Mouse (Mus musculus): ENCODE measurements around the gene Fsd1. TPM values are rescaled to one million over a fixed set of nuclear protein-coding genes. Genes with fewer than 3 reads are reported as not detected.

Gene Fsd1
- polyA plus RNA-seq, 1 experiment = not detected

GRCm38 (mm10) chr17:55952447-55953027, 33.8 kb upstream of the Fsd1 start, which contains the start of gene Ebi3:
TSS of gene Ebi3 (plus strand) at chr17:55952640.
- H3K27ac ChIP-seq (ENCODE audit: control insufficient read depth, insufficient read depth, low read depth, low read length, poor library complexity) = peak within 1 kb of the TSS; percentile 86
- no peak for TF ChIP-seq CTCF (IDR thresholded peaks at IDR 0.05; ENCODE audit: control insufficient read depth, insufficient read depth, low read length)
- no peak for TF ChIP-seq POLR2A (IDR thresholded peaks at IDR 0.05; ENCODE audit: borderline replicate concordance, control insufficient read depth, low read depth, low read length)
- H3K4me1 ChIP-seq (ENCODE audit: control insufficient read depth, insufficient read depth, low read length) = no peaks in the 10 kb centered on the region; the same call in 1 of the 2 replicates
- 10% methylated on average over 6 of the region's 6 CpGs for WGBS
- peak within 1 kb of the TSS; percentile 63 for H3K4me3 ChIP-seq (replicated peaks; ENCODE audit: control insufficient read depth, low read depth, low read length)

GRCm38 (mm10) chr17:55953751-55954150, 32.6 kb upstream of the Fsd1 start:
- Histone ChIP-seq H3K4me3 (replicated peaks; ENCODE audit: control insufficient read depth, low read depth, low read length) (peak overlapping the region; percentile 29), H3K27ac (ENCODE audit: control insufficient read depth, insufficient read depth, low read depth, low read length, poor library complexity) (no peak overlapping the region), H3K4me1 (ENCODE audit: control insufficient read depth, insufficient read depth, low read length) (no peaks in the 10 kb centered on the region; the same call in 1 of the 2 replicates)
- no peak for TF ChIP-seq POLR2A (IDR thresholded peaks at IDR 0.05; ENCODE audit: borderline replicate concordance, control insufficient read depth, low read depth, low read length)
- TF ChIP-seq CTCF (IDR thresholded peaks at IDR 0.05; ENCODE audit: control insufficient read depth, insufficient read depth, low read length) = no peak
- 48% methylated on average over 6 of the region's 6 CpGs for WGBS

GRCm38 (mm10) chr17:55954229-55954628, 32.1 kb upstream of the Fsd1 start:
- no peak for TF ChIP-seq POLR2A (IDR thresholded peaks at IDR 0.05; ENCODE audit: borderline replicate concordance, control insufficient read depth, low read depth, low read length)
- no peak for TF ChIP-seq CTCF (IDR thresholded peaks at IDR 0.05; ENCODE audit: control insufficient read depth, insufficient read depth, low read length)
- Histone ChIP-seq H3K4me1 (ENCODE audit: control insufficient read depth, insufficient read depth, low read length) (no peaks in the 10 kb centered on the region; the same call in 1 of the 2 replicates), H3K4me3 (replicated peaks; ENCODE audit: control insufficient read depth, low read depth, low read length) (peak overlapping the region; percentile 31), H3K27ac (ENCODE audit: control insufficient read depth, insufficient read depth, low read depth, low read length, poor library complexity) (no peak overlapping the region)
- WGBS = 25% methylated on average over 16 of the region's 16 CpGs

DNA sequence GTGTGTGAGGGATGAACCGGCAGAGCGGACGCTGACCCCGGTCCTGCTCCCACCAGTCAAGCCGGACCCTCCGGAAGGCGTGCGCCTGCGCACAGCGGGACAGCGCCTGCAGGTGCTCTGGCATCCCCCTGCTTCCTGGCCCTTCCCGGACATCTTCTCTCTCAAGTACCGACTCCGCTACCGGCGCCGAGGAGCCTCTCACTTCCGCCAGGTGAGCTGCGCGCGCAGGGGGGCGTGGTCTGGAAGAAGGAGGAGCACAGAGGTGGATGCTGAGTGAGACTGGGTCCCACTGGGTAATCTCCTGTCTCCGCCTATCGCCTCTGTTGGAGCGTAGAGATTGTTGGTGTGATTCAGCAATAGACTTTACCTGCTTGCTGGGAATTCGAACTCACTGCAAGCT, 30.2 kb upstream of the Fsd1 start:
- 88% methylated on average over 26 of the region's 26 CpGs for whole genome bisulfite sequencing
- peaks cover 1% of the 10 kb centered on the region; the same call in 1 of the 2 replicates for H3K4me1 ChIP-seq (ENCODE audit: control insufficient read depth, insufficient read depth, low read length)
- no peak for TF ChIP-seq CTCF (IDR thresholded peaks at IDR 0.05; ENCODE audit: control insufficient read depth, insufficient read depth, low read length)
- no peak for TF ChIP-seq POLR2A (IDR thresholded peaks at IDR 0.05; ENCODE audit: borderline replicate concordance, control insufficient read depth, low read depth, low read length)
- H3K4me3 ChIP-seq (replicated peaks; ENCODE audit: control insufficient read depth, low read depth, low read length) = no peak overlapping the region
- no peak overlapping the region for H3K27ac ChIP-seq (ENCODE audit: control insufficient read depth, insufficient read depth, low read depth, low read length, poor library complexity)

DNA sequence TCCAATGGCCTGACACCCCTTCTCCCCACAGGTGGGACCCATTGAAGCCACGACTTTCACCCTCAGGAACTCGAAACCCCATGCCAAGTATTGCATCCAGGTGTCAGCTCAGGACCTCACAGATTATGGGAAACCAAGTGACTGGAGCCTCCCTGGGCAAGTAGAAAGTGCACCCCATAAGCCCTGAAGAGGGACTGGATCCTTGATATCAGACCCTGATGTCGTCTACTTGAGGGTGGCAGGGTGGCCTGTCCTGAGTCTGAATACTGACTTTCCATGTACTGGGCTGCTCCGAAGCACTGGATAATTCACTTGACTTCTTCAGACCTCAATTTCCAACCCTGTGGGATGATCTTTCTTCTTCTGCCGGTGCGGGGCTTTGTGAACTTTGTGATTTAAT, 29.7 kb upstream of the Fsd1 start:
- TF ChIP-seq POLR2A (IDR thresholded peaks at IDR 0.05; ENCODE audit: borderline replicate concordance, control insufficient read depth, low read depth, low read length) (no peak), CTCF (IDR thresholded peaks at IDR 0.05; ENCODE audit: control insufficient read depth, insufficient read depth, low read length) (no peak)
- WGBS = 76% methylated on average over 6 of the region's 6 CpGs
- H3K4me1 ChIP-seq (ENCODE audit: control insufficient read depth, insufficient read depth, low read length) = peaks cover 1% of the 10 kb centered on the region; the same call in 1 of the 2 replicates
- H3K27ac ChIP-seq (ENCODE audit: control insufficient read depth, insufficient read depth, low read depth, low read length, poor library complexity) = no peak overlapping the region
- H3K4me3 ChIP-seq (replicated peaks; ENCODE audit: control insufficient read depth, low read depth, low read length) = no peak overlapping the region

DNA sequence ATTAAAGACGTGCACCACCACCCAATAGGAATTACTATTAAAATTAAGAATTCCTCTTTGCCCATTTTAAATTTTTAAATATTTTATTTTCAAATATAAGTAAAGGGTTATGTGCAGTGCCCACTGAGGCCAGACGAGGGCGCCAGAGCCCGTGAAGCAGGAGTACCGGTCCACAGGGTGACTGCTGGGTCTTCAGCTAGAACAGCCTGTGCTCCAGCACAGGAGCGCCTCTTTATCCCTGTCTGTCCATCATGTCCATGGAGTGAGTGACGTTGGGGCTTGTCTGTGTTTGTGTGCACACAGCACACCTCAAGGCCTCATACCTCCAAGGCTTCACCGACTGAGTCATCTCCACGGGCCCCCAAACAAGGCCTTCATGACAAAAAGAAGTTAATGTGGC, 29.1 kb upstream of the Fsd1 start:
- Histone ChIP-seq H3K4me3 (replicated peaks; ENCODE audit: control insufficient read depth, low read depth, low read length) (no peak overlapping the region), H3K27ac (ENCODE audit: control insufficient read depth, insufficient read depth, low read depth, low read length, poor library complexity) (no peak overlapping the region), H3K4me1 (ENCODE audit: control insufficient read depth, insufficient read depth, low read length) (peaks cover 1% of the 10 kb centered on the region; the same call in 1 of the 2 replicates)
- peak; percentile 84 for TF ChIP-seq CTCF (IDR thresholded peaks at IDR 0.05; ENCODE audit: control insufficient read depth, insufficient read depth, low read length)
- TF ChIP-seq POLR2A (IDR thresholded peaks at IDR 0.05; ENCODE audit: borderline replicate concordance, control insufficient read depth, low read depth, low read length) = no peak
- WGBS = 29% methylated on average over 9 of the region's 9 CpGs

DNA sequence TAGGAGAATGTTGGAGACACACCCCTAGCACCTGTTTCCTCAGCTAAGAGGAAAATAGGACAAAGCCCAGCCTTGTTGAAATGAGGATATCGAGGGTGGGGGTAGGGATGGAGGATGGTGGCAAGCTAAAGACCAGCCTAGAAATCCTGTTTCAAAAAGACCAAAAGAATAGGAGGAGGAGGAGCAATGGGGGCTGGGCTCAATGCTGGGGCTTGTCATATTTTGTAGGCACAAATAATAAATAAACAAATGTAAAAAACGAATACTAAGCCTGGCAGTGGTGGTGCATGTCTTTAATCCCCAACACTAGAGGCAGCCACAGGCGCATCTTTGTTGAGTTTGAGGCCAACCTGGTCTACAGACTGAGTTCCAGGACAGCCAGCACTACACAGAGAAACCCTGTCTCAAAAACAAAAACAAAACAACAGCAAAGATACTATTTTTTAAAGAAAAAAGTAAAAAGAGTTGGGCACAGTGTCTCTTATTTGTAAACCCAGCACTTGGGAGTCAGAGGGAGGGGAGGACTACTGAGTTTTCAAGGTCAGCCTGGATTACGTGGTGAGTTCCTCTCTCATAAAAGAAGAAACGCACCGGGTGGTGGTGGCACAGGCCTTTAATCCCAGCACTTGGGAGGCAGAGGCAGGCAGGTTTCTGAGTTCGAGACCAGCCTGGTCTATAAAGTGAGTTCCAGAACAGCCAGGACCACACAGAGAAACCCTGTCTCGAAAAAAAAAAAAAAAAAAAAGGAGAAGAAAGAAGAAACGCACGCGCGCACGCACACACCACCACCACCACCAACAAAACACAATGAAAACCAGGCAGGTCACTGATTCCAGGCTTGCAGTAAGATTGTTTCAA, 28.4 kb upstream of the Fsd1 start:
- 0 out of 2 replicates have a peak overlapping the region, but pooled peaks have one; percentile 3 for H3K27ac ChIP-seq (ENCODE audit: control insufficient read depth, insufficient read depth, low read depth, low read length, poor library complexity)
- peak overlapping the region; percentile 20 for H3K4me3 ChIP-seq (replicated peaks; ENCODE audit: control insufficient read depth, low read depth, low read length)
- H3K4me1 ChIP-seq (ENCODE audit: control insufficient read depth, insufficient read depth, low read length) = peaks cover 1% of the 10 kb centered on the region; the same call in 1 of the 2 replicates
- WGBS = 75% methylated on average over 13 of the region's 13 CpGs
- no peak for TF ChIP-seq POLR2A (IDR thresholded peaks at IDR 0.05; ENCODE audit: borderline replicate concordance, control insufficient read depth, low read depth, low read length)
- TF ChIP-seq CTCF (IDR thresholded peaks at IDR 0.05; ENCODE audit: control insufficient read depth, insufficient read depth, low read length) = no peak

DNA sequence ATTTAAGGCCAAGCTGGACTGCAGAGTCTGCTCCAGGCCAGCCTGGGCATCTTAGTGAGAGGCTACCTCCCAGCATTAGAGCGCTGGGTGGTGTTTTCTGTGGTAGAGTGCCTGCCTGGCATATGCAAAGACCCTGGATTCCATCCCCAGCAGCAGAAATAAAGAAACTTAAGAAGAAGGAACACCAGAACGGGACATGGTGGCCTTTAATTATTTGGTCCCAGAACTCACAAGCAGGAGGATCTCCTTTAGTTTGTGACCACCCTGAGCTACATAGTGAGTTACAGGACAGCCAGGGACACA, 27.8 kb upstream of the Fsd1 start:
- 50% methylated on average over 2 of the region's 2 CpGs for WGBS
- peaks cover 1% of the 10 kb centered on the region for H3K4me1 ChIP-seq (ENCODE audit: control insufficient read depth, insufficient read depth, low read length)
- TF ChIP-seq POLR2A (IDR thresholded peaks at IDR 0.05; ENCODE audit: borderline replicate concordance, control insufficient read depth, low read depth, low read length) (no peak), CTCF (IDR thresholded peaks at IDR 0.05; ENCODE audit: control insufficient read depth, insufficient read depth, low read length) (no peak)
- H3K27ac ChIP-seq (ENCODE audit: control insufficient read depth, insufficient read depth, low read depth, low read length, poor library complexity) = peak overlapping the region; percentile 3; the same call in 1 of the 2 replicates
- peak overlapping the region; percentile 90 for H3K4me3 ChIP-seq (replicated peaks; ENCODE audit: control insufficient read depth, low read depth, low read length)

Measured in bone marrow, adult 2 months (tissue).